Mouse (Mus musculus): ENCODE results near the gene Atrip.

The Atrip gene

DNA sequence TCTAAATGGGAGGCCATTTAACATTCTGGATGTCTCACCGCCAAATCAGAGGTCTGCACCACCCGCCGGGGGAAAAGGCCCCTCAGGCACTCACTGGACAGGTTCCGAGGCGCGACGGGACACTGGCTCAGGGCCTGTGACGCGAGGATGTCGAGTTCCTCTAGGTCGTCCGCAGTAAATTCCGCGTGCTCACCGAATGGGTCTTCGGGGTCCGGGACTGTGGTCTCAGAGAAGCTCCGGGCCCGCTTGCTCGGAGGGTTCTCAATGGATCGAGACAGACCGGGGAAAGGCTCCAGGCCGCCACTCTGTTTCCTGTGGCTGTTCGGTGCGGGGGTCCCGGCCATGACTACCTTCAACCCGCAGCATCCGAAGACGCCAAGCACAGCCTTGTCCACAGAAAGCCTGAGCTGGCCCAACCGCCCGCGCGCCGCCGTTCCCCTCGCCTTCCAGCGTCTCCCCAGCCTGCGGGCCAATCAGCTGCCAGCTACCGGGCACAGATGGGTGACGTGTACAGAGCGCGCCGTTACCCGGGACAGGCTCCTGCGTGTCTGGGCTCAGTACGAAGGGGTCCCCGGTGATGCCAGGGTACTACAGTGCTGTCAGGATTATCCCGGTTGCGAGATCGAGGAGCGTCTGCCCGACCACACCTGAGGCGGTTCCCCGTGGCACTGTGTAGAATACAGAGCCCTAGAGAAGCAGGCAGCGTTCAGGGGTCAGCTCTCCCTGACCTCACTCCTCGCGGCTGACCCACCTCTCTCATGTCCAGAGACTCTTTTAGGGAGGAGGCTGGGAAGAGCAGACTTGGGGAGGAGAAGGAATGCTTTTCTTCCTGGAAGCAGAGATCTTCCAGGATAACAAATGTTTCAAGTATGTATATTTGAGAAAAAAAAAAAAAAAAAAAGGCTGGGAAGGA, at the start of gene Atrip:
Gene Atrip, minus strand, starts transcription at position 464 of the 913 bp plus-strand sequence.
- peak; percentile 91 for DNase-seq (ENCODE audit: low spot score)

GRCm38 (mm10) chr9:109123266-109123665, 49.3 kb upstream of the Atrip start:
- no peak for DNase-seq (ENCODE audit: low spot score)

DNA sequence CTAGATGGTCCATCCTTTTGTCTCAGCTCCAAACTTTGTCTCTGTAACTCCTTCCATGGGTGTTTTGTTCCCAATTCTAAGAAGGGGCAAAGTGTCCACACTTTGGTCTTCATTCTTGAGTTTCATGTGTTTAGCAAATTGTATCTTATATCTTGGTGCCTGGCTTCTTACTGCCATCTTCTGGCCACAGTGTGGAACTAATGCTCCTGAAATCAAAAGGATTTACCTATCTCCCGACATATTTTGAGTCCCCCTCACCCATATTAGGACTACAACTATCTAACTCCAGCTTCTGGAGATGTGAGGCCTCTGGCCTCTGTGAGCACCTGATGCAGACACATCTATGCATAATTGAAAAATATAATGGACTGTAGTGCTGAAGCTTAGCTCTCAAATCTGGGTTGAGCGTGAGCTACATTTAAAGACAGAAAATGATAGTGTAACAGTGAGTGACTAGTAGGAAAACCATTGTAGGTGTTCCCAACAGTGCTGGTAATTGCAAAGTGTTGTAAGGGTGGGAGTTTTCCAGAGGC, 48.7 kb upstream of the Atrip start:
- peak; percentile 48 for DNase-seq (ENCODE audit: low spot score)

- no peak for DNase-seq (ENCODE audit: low spot score)
Measured at GRCm38 (mm10) chr9:109120956-109121355, 47.0 kb upstream of the Atrip start.

DNA sequence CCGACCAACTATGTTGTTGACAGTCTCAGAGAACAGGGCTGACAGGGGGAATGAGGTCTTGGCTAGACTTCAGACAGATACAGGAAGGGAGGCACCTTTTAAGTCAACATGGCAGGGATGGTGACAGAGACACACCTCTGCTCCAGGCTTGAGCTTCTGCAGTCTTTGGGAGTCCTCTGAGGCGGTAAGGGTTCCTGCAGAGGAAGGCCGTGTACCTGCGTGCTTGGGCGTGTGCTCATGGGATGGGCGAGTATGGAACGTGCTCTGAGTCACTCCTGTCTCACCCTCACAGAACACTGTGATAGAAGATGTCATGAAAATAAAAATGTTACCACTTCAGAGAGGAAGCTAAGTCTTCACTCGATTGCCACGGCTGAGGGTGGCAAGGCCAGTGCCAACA, 45.6 kb upstream of the Atrip start:
- no peak for DNase-seq (ENCODE audit: low spot score)

GRCm38 (mm10) chr9:109118106-109118505, 44.2 kb upstream of the Atrip start:
- peak; percentile 66 for DNase-seq (ENCODE audit: low spot score)

GRCm38 (mm10) chr9:109116205-109116604, 42.3 kb upstream of the Atrip start:
- no peak for DNase-seq (ENCODE audit: low spot score)

GRCm38 (mm10) chr9:109114871-109115270, 40.9 kb upstream of the Atrip start:
- no peak for DNase-seq (ENCODE audit: low spot score)

GRCm38 (mm10) chr9:109114276-109114675, 40.4 kb upstream of the Atrip start:
- no peak for DNase-seq (ENCODE audit: low spot score)

- no peak for DNase-seq (ENCODE audit: low spot score)
Measured at GRCm38 (mm10) chr9:109113331-109113730, 39.4 kb upstream of the Atrip start.

GRCm38 (mm10) chr9:109111591-109111990, 37.7 kb upstream of the Atrip start:
- DNase-seq (ENCODE audit: low spot score): no peak

GRCm38 (mm10) chr9:109111101-109111500, 37.2 kb upstream of the Atrip start:
- no peak for DNase-seq (ENCODE audit: low spot score)

DNA sequence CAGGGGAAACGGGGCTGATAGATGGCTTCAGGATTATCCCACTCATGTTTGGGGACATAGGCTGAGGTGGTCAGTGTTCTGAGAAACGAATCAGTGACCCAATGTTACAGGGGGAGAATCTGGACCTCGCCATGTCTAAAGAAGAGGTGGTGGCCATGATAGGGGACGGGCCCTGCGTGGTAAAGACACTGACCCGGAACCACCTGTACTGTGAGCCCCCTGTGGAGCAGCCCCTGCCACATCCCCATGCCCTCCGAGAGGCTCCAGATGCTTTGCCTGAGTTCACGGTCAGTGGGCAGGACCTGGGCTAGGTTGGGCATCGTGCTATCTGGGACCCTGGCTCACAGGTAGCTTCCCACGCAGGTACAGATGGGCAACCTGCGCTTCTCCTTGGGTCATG, 36.3 kb upstream of the Atrip start:
- no peak for DNase-seq (ENCODE audit: low spot score)

DNA sequence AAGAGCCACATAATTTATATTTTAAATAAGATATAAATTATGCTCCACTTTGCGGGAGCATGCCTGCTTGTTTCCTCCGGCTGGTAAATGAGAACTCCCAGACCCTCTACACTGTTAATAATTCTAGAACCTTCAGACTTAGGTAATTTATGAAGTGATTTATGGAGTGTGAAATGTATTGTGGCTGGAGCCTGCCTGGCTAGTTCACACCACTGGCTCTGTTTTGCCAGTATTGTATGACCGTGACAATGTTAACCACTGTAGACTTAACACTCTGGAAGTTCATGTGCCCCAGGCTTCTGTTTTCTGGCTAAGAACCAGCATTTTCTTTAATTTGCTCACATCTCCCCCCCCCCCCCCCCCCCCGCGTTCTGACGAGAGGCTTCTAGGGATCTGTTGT, 33.4 kb upstream of the Atrip start:
- DNase-seq (ENCODE audit: low spot score): no peak

GRCm38 (mm10) chr9:109105648-109106047, 31.7 kb upstream of the Atrip start:
- no peak for DNase-seq (ENCODE audit: low spot score)

DNA sequence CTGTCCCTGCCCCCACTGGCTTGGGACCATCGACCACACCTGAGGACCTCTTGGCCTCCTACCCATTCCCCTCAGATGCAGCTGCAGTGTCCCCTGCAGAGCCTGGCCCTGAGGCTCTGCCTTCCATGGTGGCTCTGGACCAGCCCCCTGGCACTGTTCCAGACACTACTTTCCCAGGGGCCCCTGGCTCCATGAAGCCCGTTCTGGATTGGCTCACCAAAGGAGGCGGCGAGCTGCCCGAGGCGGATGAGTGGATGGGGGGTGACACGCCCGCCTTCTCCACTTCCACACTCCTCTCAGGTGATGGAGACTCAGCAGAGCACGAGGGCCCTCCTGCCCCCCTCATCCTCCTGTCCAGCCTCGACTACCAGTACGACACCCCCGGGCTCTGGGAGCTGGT, 31.1 kb upstream of the Atrip start:
- no peak for DNase-seq (ENCODE audit: low spot score)

DNA sequence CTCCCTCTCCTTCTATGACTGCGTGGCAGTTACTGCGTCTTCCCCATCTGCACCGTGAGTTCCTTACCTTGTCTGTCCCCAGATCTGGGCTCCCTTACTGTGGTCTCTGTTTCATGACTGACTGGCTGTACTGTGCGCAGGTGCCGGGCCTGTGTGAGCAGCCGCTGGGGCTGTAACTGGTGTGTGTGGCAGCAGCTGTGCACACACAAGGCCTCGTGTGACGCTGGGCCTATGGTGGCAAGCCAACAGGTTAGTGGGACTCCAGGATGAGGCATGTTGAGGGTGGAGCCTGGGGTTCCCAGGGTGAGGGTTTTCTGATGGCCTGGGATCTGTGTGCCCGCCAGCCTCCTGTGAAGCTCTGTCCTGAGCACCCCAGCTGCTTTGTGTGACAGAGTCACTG, 30.2 kb upstream of the Atrip start:
- DNase-seq (ENCODE audit: low spot score): no peak

GRCm38 (mm10) chr9:109103250-109103649, 29.3 kb upstream of the Atrip start:
- no peak for DNase-seq (ENCODE audit: low spot score)

DNA sequence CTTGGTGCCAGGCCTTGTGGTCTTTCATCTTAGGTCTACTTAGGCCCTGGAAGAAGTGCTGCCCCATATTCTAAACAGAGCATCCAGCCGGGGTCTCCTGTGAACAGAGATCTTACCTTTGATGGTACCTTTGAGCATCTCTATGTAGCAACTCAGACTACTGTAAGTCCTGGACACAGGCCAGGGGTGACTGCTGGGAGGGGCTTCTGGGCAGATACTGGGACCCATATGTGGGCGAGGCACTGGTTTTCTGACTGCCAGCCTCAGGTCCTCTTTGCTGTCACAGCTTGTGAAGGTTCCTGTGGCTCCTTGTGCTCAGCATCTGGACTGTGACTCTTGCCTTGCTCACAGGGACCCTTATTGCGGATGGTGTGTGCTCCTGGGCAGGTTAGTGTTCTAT, 28.6 kb upstream of the Atrip start:
- no peak for DNase-seq (ENCODE audit: low spot score)

GRCm38 (mm10) chr9:109101933-109102445, 28.1 kb upstream of the Atrip start:
- DNase-seq (ENCODE audit: low spot score): no peak

- no peak for DNase-seq (ENCODE audit: low spot score)
Measured at GRCm38 (mm10) chr9:109100307-109100928, 26.5 kb upstream of the Atrip start.

DNA sequence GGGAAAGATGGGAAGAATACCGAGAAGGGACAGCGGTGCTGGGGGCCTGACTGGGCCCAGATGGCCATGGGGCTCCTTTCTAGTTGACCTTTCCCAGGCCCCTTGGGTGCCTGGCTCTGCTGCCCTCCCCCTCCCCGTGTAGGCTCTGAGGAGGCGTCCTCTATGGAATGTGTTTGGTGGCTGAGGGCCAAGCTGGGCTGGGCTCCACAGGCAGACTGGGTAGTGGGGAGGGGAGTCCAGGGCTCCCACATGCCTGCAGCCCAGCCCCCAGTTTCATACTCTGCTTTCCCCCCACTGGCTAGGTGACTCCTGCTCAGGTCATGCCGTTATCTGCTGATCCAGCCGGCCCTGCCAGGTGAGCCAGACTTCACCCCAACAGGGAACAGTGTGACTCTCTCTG, 25.0 kb upstream of the Atrip start:
- peak; percentile 73 for DNase-seq (ENCODE audit: low spot score)

- no peak for DNase-seq (ENCODE audit: low spot score)
Measured at GRCm38 (mm10) chr9:109098366-109098765, 24.4 kb upstream of the Atrip start.

Measured in lung, postnatal 25 days (tissue).